Mouse (Mus musculus) liver, embryonic 15.5 days (tissue): Measurements from ENCODE around the gene Fnip2. TPM values are rescaled to one million over a fixed set of nuclear protein-coding genes. Genes with fewer than 3 reads are reported as not detected.

ENCODE experiments used
- ATAC-seq: fragments of 200-750 bp; cut with Nextera tagmentation; 2 replicates; pipeline ENCODE4 v1.8.0; 2017; ENCODE audit warnings: moderate number of reproducible peaks, mild to moderate bottlenecking, moderate library complexity; ENCODE audit not compliant: insufficient read depth
- H3K27ac ChIP-seq: fragments of 300-500 bp; sonication (generic); replicated peaks from 2 replicates; pipeline ENCODE4 v1.5.1; 2015; ENCODE audit warnings: mild to moderate bottlenecking, inconsistent platforms
- H3K27me3 ChIP-seq: fragments of 300-500 bp; sonication (generic); 2 replicates; pipeline ENCODE4 v1.6.1; 2015; ENCODE audit warnings: mild to moderate bottlenecking, inconsistent platforms
- H3K36me3 ChIP-seq: fragments of 300-500 bp; sonication (generic); replicated peaks from 2 replicates; pipeline ENCODE4 v1.6.1; 2015; ENCODE audit warnings: moderate library complexity, mild to moderate bottlenecking, inconsistent platforms
- H3K4me1 ChIP-seq: fragments of 300-500 bp; sonication (generic); replicated peaks from 2 replicates; pipeline ENCODE4 v1.6.1; 2015; ENCODE audit warnings: inconsistent platforms
- H3K4me2 ChIP-seq: fragments of 300-500 bp; sonication (generic); 2 replicates; pipeline ENCODE4 v1.6.1; 2015; ENCODE audit warnings: moderate library complexity, mild to moderate bottlenecking, inconsistent platforms
- H3K4me3 ChIP-seq: fragments of 300-500 bp; sonication (generic); replicated peaks from 2 replicates; pipeline ENCODE4 v1.5.1; 2015; ENCODE audit warnings: mild to moderate bottlenecking, inconsistent platforms
- H3K9ac ChIP-seq: fragments of 300-500 bp; sonication (generic); 2 replicates; pipeline ENCODE4 v1.6.1; 2015; ENCODE audit warnings: moderate library complexity, mild to moderate bottlenecking, inconsistent platforms
- H3K9me3 ChIP-seq: fragments of 300-500 bp; sonication (generic); replicated peaks from 2 replicates; pipeline ENCODE4 v1.6.1; 2016; ENCODE audit warnings: inconsistent platforms
- WGBS: fragments of 180-500 bp; shearing (Covaris S2); methylation state at CpG from one replicate; pipeline ENCODE4 v1.1.7; 2015; ENCODE audit warnings: mixed read lengths; ENCODE audit not compliant: insufficient replicate concordance; 5-methylcytosine and 5-hydroxymethylcytosine counted together
- polyA plus RNA-seq: library from polyadenylated mRNA; unstranded; fragments of >200 nt; fragmentation: Nextera tagmentation; extraction: Ambion mirVana; gene quantifications from 2 replicates; pipeline ENCODE4 v1.2.1, GENCODE M21; 2015

The Fnip2 gene
- polyA plus RNA-seq, 1 experiment from 2014 or later = 4.8 TPM

GRCm38 (mm10) chr3:79438276-79438675 is 129.3 kb downstream of the Fnip2 start:
- no peak for ATAC-seq
- Histone ChIP-seq H3K4me2 (no peak overlapping the region), H3K4me3 (no peak overlapping the region), H3K9ac (no peak overlapping the region), H3K27me3 (no peaks in the 10 kb centered on the region), H3K9me3 (no peaks in the 10 kb centered on the region), H3K27ac (no peak overlapping the region), H3K36me3 (no peaks in the 10 kb centered on the region), H3K4me1 (no peaks in the 10 kb centered on the region)
- WGBS = 84% methylated on average over 3 of the region's 3 CpGs

- Histone ChIP-seq H3K4me2 (no peak overlapping the region), H3K27ac (no peak overlapping the region), H3K4me3 (no peak overlapping the region), H3K9me3 (no peaks in the 10 kb centered on the region), H3K27me3 (no peaks in the 10 kb centered on the region), H3K9ac (no peak overlapping the region), H3K36me3 (no peaks in the 10 kb centered on the region), H3K4me1 (no peaks in the 10 kb centered on the region)
- 73% methylated on average over 7 of the region's 7 CpGs for WGBS
- no peak for ATAC-seq
Measured at GRCm38 (mm10) chr3:79436186-79436585, 131.4 kb downstream of the Fnip2 start.

GRCm38 (mm10) chr3:79434985-79435384 is 132.6 kb downstream of the Fnip2 start:
- no peaks in the 10 kb centered on the region for H3K27me3 ChIP-seq
- H3K4me1 ChIP-seq = no peaks in the 10 kb centered on the region
- no peaks in the 10 kb centered on the region for H3K9me3 ChIP-seq
- H3K27ac ChIP-seq = no peak overlapping the region
- no peak overlapping the region for H3K4me2 ChIP-seq
- WGBS = 49% methylated on average over 5 of the region's 5 CpGs
- H3K36me3 ChIP-seq = no peaks in the 10 kb centered on the region
- H3K4me3 ChIP-seq = no peak overlapping the region
- H3K9ac ChIP-seq = no peak overlapping the region
- ATAC-seq = no peak

- H3K4me3 ChIP-seq = no peak overlapping the region
- H3K9ac ChIP-seq = no peak overlapping the region
- ATAC-seq = no peak
- H3K27ac ChIP-seq = no peak overlapping the region
- no peaks in the 10 kb centered on the region for H3K4me1 ChIP-seq
- no peaks in the 10 kb centered on the region for H3K9me3 ChIP-seq
- no peaks in the 10 kb centered on the region for H3K36me3 ChIP-seq
- H3K4me2 ChIP-seq = no peak overlapping the region
- WGBS = 64% methylated on average over 9 of the region's 9 CpGs
- H3K27me3 ChIP-seq = no peaks in the 10 kb centered on the region
Measured at GRCm38 (mm10) chr3:79434436-79434835, 133.2 kb downstream of the Fnip2 start.

- Histone ChIP-seq H3K36me3 (no peaks in the 10 kb centered on the region), H3K27ac (no peak overlapping the region), H3K9me3 (no peaks in the 10 kb centered on the region), H3K4me3 (no peak overlapping the region), H3K27me3 (no peaks in the 10 kb centered on the region), H3K4me2 (no peak overlapping the region), H3K9ac (no peak overlapping the region), H3K4me1 (no peaks in the 10 kb centered on the region)
- ATAC-seq = no peak
Measured at GRCm38 (mm10) chr3:79433593-79433992, 134.0 kb downstream of the Fnip2 start.

GRCm38 (mm10) chr3:79425441-79425840 is 142.2 kb downstream of the Fnip2 start:
- WGBS = 68% methylated on average over 1 of the region's 1 CpGs
- no peaks in the 10 kb centered on the region for H3K36me3 ChIP-seq

GRCm38 (mm10) chr3:79418921-79419320 is 148.7 kb downstream of the Fnip2 start:
- Histone ChIP-seq H3K9me3 (no peaks in the 10 kb centered on the region), H3K4me3 (no peak overlapping the region), H3K4me2 (no peak overlapping the region), H3K9ac (no peak overlapping the region), H3K4me1 (no peaks in the 10 kb centered on the region), H3K27me3 (no peaks in the 10 kb centered on the region), H3K36me3 (no peaks in the 10 kb centered on the region), H3K27ac (no peak overlapping the region)
- WGBS = 60% methylated on average over 14 of the region's 14 CpGs
- ATAC-seq = no peak

More at GRCm38 (mm10) chr3:79425441-79425840, 142.2 kb downstream of the Fnip2 start:
- Histone ChIP-seq H3K4me1 (no peaks in the 10 kb centered on the region), H3K4me2 (no peak overlapping the region), H3K9ac (no peak overlapping the region), H3K4me3 (no peak overlapping the region), H3K27ac (no peak overlapping the region), H3K9me3 (no peaks in the 10 kb centered on the region), H3K27me3 (no peaks in the 10 kb centered on the region)
- ATAC-seq = no peak

- no peak overlapping the region for H3K4me3 ChIP-seq
- no peaks in the 10 kb centered on the region for H3K9me3 ChIP-seq
- H3K4me2 ChIP-seq = no peak overlapping the region
- H3K9ac ChIP-seq = no peak overlapping the region
- ATAC-seq = no peak
- H3K27ac ChIP-seq = no peak overlapping the region
- no peaks in the 10 kb centered on the region for H3K36me3 ChIP-seq
- 53% methylated on average over 4 of the region's 4 CpGs for WGBS
- no peaks in the 10 kb centered on the region for H3K4me1 ChIP-seq
- H3K27me3 ChIP-seq = no peaks in the 10 kb centered on the region
Measured at GRCm38 (mm10) chr3:79416944-79417680, 150.5 kb downstream of the Fnip2 start.

- Histone ChIP-seq H3K9me3 (no peaks in the 10 kb centered on the region), H3K4me1 (no peaks in the 10 kb centered on the region), H3K36me3 (no peaks in the 10 kb centered on the region), H3K4me3 (no peak overlapping the region), H3K9ac (no peak overlapping the region), H3K4me2 (no peak overlapping the region), H3K27me3 (no peaks in the 10 kb centered on the region), H3K27ac (no peak overlapping the region)
- ATAC-seq = no peak
Measured at GRCm38 (mm10) chr3:79415929-79416328, 151.7 kb downstream of the Fnip2 start.

GRCm38 (mm10) chr3:79415081-79415480 is 152.5 kb downstream of the Fnip2 start:
- Histone ChIP-seq H3K4me1 (no peaks in the 10 kb centered on the region), H3K4me2 (no peak overlapping the region), H3K9ac (no peak overlapping the region), H3K27ac (no peak overlapping the region), H3K36me3 (no peaks in the 10 kb centered on the region), H3K27me3 (no peaks in the 10 kb centered on the region), H3K4me3 (no peak overlapping the region), H3K9me3 (no peaks in the 10 kb centered on the region)
- ATAC-seq = no peak
- WGBS = 58% methylated on average over 5 of the region's 5 CpGs

- H3K4me1 ChIP-seq = no peaks in the 10 kb centered on the region
- WGBS = 62% methylated on average over 1 of the region's 1 CpGs
- H3K36me3 ChIP-seq = no peaks in the 10 kb centered on the region
- H3K27me3 ChIP-seq = no peaks in the 10 kb centered on the region
- H3K27ac ChIP-seq = no peak overlapping the region
- ATAC-seq = no peak
- H3K4me3 ChIP-seq = no peak overlapping the region
- H3K9ac ChIP-seq = no peak overlapping the region
- H3K4me2 ChIP-seq = no peak overlapping the region
- no peaks in the 10 kb centered on the region for H3K9me3 ChIP-seq
Measured at GRCm38 (mm10) chr3:79413492-79413891, 154.1 kb downstream of the Fnip2 start.

- Histone ChIP-seq H3K27ac (no peak overlapping the region), H3K4me1 (no peaks in the 10 kb centered on the region), H3K9ac (no peak overlapping the region), H3K36me3 (no peaks in the 10 kb centered on the region), H3K27me3 (no peaks in the 10 kb centered on the region), H3K9me3 (no peaks in the 10 kb centered on the region), H3K4me2 (no peak overlapping the region), H3K4me3 (no peak overlapping the region)
- no peak for ATAC-seq
- WGBS = 47% methylated on average over 2 of the region's 2 CpGs
Measured at GRCm38 (mm10) chr3:79411666-79412065, 155.9 kb downstream of the Fnip2 start.
